Mouse (Mus musculus) c-Kit-negative CD71-positive TER-119-positive erythroid progenitor cells, embryonic 14.5 days (primary cell): ENCODE results near the gene Cryl1.

ENCODE experiments used
- DNase-seq: peaks from one replicate; pipeline ENCODE4 v3.0.0-alpha.2; 2013; ENCODE audit warnings: low read depth, low spot score

Gene Cryl1

GRCm38 (mm10) chr14:57398065-57398757, at the start of gene Cryl1:
Gene Cryl1, minus strand, starts transcription at chr14:57398529.
- peak; percentile 87 for DNase-seq

GRCm38 (mm10) chr14:57430451-57430850, 32.1 kb upstream of the Cryl1 start:
- no peak for DNase-seq

- DNase-seq = no peak
Measured at GRCm38 (mm10) chr14:57424212-57424561, 25.9 kb upstream of the Cryl1 start.

GRCm38 (mm10) chr14:57423432-57424211, 25.3 kb upstream of the Cryl1 start, which contains the start of gene Ift88:
Gene Ift88, plus strand, starts transcription at chr14:57424062.
- DNase-seq = peak; percentile 66

GRCm38 (mm10) chr14:57417187-57417586, 18.9 kb upstream of the Cryl1 start:
- no peak for DNase-seq

- DNase-seq = no peak
Measured at GRCm38 (mm10) chr14:57412166-57412565, 13.8 kb upstream of the Cryl1 start.

- DNase-seq = no peak
Measured at GRCm38 (mm10) chr14:57409106-57409505, 10.8 kb upstream of the Cryl1 start.

GRCm38 (mm10) chr14:57408100-57408499, 9.8 kb upstream of the Cryl1 start:
- DNase-seq = no peak

- DNase-seq = no peak
Measured at GRCm38 (mm10) chr14:57407039-57407987, 9.0 kb upstream of the Cryl1 start.

- no peak for DNase-seq
Measured at GRCm38 (mm10) chr14:57402815-57403214, 4.5 kb upstream of the Cryl1 start.

GRCm38 (mm10) chr14:57398813-57399427, 591 bp upstream of the Cryl1 start:
- no peak for DNase-seq

GRCm38 (mm10) chr14:57397221-57397620, 1.1 kb downstream of the Cryl1 start:
- DNase-seq = no peak

- DNase-seq = no peak
Measured at GRCm38 (mm10) chr14:57395470-57395869, 2.9 kb downstream of the Cryl1 start.

- DNase-seq = no peak
Measured at GRCm38 (mm10) chr14:57392278-57392677, 6.1 kb downstream of the Cryl1 start.

- no peak for DNase-seq
Measured at GRCm38 (mm10) chr14:57391621-57392020, 6.7 kb downstream of the Cryl1 start.

- no peak for DNase-seq
Measured at GRCm38 (mm10) chr14:57386758-57387561, 11.4 kb downstream of the Cryl1 start.

- DNase-seq = no peak
Measured at GRCm38 (mm10) chr14:57385667-57386066, 12.7 kb downstream of the Cryl1 start.

- no peak for DNase-seq
Measured at GRCm38 (mm10) chr14:57377531-57377930, 20.8 kb downstream of the Cryl1 start.

GRCm38 (mm10) chr14:57376956-57377355, 21.4 kb downstream of the Cryl1 start:
- no peak for DNase-seq

- DNase-seq = no peak
Measured at GRCm38 (mm10) chr14:57376016-57376415, 22.3 kb downstream of the Cryl1 start.

GRCm38 (mm10) chr14:57375205-57375604, 23.1 kb downstream of the Cryl1 start:
- no peak for DNase-seq
